Mouse (Mus musculus) fibroblast of lung, adult 2 months (primary cell): ENCODE data around the gene Bcap31.
A peak's percentile ranks its signal among the peaks of the same experiment; 100 is the strongest.

Experiments used
- DNase-seq: peaks from one replicate; pipeline ENCODE4 v3.0.0-alpha.2; 2011; ENCODE audit warnings: low read depth

The Bcap31 gene

DNA sequence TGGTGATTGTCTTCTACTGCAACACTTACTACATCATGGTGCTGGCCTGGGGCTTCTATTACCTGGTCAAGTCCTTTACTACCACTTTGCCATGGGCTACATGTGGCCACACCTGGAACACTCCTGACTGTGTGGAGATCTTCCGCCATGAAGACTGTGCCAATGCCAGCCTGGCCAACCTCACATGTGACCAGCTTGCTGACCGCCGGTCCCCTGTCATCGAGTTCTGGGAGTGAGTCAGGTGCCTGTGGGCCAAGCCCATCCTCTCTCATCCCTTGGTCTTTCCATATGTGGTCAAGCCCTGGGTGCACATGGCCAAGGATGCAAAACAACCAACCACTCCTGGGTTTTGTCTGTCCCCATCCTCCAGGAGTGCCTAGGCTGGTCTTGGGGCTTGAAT is 39.3 kb downstream of the Bcap31 start:
- DNase-seq = no peak

DNA sequence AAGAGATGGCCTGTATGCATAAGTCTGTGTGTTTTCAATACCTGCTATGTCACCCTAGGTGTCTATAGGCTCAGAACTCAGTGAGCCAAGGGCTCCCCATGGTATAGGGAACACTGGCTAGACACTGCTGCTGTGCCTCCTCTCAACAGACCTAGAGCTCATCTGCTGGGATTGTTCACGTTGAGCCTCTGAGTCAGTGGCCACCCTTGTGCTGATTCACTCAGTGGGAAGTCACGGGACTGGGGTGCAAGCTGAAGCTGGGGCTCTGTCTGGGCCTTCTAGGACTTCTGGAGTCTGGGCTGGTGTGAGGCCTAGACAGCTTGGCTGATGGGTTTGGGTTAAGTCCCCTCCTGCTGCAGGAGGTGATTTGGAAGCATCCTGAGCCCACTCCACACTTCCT is 40.7 kb downstream of the Bcap31 start:
- peak; percentile 40 for DNase-seq

DNA sequence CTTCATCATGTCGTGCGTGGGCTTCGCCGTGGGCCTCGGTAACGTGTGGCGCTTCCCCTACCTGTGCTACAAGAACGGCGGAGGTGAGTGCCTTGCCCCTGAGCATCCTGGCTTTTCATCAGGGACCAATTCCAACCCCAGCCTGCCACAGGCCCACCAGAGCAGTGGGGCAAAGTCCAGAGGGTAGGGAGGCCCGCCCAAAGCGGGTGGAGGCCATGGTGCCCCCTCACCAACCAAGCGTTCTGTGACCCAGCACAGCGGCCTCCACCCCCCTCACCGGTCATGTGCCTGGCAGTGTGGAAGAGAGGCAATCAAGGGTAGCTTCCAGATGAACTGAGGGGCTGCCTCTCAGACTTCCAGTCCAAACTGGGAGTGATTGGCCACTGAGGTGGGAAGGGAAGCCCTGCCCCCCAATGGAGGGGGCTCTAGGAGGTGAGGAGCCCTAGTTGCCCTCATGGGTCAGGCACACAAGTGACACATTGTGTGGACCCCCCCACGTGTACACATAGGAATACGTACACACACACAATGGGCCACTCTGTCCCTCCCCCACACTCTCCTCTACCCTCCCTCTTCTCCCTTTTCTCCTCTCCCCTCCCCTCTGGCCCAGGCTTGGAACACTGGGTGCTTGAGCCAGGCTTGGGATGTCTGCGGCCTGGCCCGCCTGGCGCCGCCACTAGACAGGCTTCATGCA is 41.9 kb downstream of the Bcap31 start:
- peak; percentile 26 for DNase-seq

DNA sequence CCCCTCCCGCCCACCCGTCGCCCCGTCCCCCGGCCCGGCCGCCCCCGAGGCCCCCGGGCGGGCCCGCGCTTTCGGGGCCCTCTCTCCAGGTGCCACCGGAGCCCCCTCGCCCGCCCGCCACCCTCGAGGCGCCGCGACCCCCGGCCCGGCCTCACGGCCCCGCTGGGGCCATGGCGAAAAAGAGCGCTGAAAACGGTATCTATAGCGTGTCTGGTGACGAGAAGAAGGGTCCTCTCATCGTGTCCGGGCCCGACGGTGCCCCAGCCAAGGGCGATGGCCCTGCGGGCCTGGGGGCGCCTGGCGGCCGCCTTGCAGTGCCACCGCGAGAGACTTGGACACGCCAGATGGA is 42.4 kb downstream of the Bcap31 start:
- DNase-seq = no peak

DNA sequence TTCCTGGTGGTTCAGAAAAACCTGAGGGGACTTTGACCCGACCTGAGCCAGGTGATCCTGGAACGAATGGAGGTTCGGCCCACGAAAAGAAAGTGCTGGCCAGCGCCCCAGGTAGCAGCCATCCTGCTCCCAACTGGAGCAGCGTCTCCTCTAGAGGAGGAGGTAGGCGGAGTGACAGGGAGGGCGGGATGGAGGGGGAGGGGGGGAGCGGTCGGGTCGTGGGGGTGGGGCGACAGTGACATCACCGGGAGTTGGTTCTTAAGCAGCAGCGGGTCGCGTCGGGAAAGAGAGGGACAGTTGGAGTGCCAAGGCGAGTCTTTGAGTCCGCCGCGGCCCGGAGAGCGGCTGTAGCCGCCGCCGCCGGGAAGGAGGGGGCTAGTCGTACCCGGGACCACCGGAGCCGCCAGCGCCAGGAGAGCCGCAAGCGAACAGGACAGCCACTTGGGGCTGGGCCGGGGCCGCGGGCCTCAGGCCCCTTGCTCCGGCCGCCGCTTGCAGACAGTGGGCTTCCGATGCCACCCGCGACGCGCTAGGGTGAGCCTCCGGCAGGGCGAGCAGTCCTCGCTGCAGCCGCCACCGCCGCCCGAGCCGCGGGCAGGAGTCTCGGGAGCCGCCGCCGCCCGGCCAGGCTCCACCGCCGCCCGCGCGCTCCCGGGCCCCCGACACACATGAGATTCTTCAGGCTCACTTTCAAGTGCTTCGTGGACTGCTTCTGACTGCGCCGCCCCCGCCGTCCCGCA is 42.9 kb downstream of the Bcap31 start, which contains the start of gene Slc6a8:
Gene Slc6a8 (plus strand): TSS at position 272 of the 740 bp plus-strand sequence.
- DNase-seq = no peak

DNA sequence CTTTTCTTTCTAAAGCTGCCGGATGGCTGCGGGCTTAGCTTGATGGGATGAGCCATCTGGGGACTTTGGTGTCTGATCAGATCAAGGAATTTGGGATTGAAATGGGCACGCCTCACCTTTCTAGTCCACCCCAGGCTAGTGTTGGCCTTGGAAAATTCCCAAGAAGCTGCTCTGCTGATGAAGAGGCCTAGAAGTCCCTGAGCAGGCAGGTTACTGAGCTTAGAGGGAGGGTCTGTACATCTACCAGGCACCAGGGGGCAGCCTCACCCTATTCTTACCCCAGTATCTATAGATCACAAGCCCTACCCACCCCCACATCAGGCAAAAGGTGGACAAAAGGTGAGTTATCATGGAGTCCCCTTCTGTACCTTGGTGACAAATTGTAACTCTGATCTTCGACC is 43.9 kb downstream of the Bcap31 start:
- peak; percentile 26 for DNase-seq

DNA sequence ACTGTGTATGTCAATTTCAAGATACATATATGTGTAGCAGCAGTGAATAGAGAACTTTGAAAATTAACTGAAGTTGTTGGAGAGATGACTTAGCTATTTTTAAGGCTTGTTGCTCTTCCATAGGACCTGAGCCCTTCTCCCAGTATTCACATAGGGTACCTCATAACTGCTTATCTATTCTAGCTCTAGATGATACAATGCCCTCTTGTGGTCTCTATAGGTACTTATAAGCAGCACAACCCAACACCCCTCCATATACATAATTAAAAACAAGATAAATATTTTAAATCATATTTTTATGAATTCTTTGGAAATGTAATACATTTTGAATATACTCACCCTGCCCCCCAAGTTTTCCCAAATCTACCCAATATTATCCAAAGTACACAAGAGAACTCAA is 52.8 kb downstream of the Bcap31 start:
- DNase-seq = no peak

DNA sequence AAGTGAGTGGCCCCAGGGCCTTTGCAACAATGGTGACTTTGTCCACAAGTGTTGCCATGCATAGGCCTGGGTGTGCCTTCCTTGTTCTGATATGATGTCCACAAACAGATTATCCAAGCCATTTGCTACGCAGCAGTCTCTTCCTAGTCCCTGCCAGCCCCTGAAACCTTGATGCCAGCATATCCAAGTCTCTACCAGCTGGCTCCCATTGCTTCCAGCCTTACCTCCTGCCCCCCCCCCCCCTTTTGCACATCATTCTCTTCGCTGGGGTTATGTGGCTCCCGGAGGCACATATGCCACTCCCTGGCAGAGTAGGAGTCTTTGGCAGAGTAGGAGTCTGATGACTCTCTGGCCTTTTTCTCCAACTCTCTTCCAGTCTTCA is 55.7 kb downstream of the Bcap31 start:
- DNase-seq = no peak

DNA sequence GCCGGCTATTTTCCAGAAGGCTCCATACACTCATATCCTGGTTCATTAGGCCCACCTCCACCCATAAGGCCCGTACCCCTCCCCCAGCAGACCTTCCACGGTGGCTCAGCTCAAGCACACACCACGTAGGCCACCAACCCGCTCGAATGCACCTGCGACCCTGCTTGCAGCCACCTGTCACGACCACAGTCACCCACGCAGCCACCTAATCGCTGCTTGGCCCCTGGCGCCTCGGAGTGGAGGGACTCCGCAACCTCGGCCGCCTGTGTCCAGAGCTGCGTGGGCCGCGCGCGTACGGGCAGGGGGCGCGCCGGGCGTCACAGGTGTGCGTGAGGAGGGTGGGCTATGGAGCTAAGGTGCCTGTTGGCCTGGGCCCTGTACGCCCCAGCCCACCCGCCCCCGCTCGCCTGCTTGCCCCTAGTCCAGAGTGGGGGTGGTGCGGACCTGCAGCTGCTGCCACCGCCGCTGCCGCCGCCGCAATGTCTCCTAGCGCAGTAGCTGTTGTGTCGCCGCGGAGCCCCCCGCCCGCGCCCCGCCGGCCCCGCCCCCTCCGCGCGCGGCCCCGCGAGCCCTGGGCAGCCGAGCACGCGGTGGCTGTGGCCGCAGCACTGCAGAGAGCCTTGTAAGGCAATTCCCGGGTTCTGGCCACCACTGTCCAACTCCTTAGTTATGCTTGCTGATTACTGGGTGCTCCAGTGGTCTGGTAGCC is 56.2 kb downstream of the Bcap31 start, which contains the start of gene Pnck:
Gene Pnck (minus strand): TSS at position 543 of the 709 bp plus-strand sequence.
- DNase-seq = no peak

DNA sequence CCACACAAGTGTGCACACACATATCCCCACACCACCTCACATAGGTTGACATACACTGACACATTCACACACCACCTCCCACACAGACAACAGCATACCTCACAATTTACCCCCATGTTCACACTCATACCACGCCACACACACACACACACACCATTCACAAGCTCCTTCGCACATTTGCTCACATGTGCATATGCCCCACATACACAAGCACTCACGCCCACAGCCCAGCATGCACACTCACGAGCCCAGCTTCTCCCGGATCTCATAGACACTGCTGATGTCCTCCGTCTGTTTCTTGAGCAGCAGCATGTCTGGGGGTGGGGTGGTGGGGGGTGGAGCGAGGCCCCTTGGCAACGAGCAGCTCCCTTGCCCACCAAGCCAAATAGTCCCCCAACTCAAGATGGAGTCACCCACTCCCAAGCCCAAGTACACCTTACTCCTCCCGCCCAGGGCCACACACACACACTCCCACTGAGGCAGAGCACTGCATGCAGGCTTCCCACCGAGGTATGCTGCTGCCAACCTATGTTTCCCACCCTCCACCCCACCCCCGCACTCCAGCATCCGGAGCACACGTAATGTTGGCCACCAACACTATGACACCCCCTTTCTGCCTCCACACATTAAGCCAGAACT is 56.9 kb downstream of the Bcap31 start:
- no peak for DNase-seq

DNA sequence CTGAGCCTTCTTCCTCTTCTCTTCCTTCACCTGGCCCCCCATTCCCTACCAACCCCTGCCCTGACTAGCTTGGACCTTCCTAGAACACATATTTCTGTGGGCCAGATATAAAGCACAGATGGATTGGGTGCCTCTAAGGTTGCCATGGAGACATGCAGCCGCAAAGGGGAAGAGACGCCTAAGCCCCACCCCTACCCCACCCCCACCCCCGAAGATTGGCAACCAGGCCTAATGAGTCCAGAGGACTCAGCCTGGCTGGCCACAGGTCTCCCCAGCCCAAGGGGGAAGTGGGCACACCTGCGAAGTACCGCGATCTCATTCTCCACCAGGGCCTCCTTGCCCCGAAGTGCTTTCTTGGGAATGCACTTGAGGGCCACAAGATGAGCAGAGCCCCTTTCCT is 57.6 kb downstream of the Bcap31 start:
- no peak for DNase-seq

DNA sequence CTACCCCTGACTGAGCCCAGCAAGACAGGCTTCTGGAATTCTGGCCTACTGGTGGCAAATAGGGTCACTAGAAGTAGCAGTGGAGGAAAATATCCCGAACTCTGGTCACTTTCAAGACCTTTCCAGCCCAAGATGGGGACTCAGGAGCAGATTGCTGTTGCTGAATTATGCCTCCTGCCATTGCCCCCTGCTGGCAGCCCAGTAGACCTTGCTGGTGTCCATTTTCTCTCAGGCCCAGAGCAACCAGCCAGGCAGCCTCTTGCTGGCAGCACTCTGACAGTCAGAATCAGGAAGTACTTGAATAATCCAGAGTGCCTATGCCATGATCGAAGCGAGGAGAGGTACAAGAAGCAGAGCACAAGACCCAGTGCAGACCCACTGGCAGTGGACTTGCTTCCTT is 60.4 kb downstream of the Bcap31 start:
- DNase-seq = no peak

DNA sequence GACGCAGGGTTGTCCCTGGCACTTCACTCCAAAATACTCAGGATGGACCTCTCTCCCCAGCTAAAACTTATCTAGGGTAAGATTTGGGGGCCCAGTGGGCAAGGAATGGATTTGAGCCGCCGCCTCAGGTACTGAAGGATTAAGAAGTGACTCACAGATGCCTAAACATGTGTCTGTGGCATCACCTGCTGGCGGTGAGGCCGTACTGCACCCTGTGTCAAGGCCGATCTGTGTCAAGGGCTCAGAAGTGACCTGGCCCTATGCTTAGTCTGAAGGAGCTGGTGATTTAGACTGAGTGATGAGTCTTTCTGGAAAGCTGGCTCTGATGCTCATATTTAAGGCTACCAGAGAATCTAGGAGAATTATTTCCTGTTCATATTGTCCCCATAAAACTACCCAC is 61.8 kb downstream of the Bcap31 start:
- DNase-seq = peak; percentile 30

DNA sequence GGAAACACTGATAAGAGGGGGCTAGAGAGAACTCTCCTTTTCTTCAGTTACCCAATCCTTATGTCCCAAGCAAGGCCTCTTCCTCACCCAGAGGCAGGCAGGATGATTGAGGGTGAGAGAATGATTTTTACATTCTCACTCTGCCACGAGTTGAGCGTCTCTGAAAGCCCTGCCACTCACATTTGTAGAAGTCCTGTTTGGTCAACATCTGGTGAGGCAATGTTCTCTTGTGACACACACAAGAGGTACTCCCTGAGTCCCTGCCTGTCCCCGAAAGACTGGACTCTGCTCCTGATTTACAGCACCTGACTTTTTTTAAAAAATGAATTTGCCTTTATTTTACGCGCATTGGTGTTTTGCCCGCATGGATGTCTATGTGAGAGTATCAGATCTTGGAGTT is 62.6 kb downstream of the Bcap31 start:
- no peak for DNase-seq

DNA sequence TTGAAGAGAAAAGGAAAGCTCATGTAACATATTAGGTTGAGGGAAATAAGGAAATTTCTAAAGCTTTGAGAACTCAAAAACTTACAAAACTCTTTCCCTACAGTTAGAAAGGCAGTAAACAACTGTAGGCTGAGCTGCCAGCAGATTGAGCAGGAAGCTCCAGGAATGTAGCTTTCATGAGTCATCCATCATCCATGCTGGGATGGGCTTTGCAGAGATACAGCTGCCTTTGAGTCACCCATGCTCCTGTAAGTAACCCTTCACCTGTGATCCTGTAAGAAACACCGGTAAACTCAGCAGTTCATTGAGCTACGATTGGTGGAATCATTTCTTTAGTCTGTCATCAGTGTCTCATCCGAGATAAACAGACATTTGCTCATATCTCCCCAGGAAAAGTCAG is 65.1 kb downstream of the Bcap31 start:
- no peak for DNase-seq

DNA sequence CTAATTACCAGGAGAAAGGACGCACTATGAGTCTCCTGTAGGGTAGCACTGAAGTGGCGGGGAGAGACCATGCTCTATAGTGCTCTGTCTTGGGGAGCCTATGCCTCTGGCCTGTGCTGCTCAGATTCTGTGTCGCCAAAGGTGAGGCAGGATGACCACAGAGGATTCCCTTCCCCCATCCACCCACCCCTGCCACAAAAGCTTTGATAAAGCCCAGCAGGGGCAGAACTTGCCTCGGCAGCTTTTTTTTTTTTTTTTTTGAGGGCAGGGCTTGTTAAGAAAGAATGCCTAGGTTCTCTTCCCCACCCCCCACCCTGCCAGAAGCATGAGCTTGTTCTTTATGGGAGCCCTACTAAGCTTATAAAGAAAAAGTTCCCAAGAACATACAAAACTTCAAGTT is 70.9 kb downstream of the Bcap31 start:
- DNase-seq = no peak

DNA sequence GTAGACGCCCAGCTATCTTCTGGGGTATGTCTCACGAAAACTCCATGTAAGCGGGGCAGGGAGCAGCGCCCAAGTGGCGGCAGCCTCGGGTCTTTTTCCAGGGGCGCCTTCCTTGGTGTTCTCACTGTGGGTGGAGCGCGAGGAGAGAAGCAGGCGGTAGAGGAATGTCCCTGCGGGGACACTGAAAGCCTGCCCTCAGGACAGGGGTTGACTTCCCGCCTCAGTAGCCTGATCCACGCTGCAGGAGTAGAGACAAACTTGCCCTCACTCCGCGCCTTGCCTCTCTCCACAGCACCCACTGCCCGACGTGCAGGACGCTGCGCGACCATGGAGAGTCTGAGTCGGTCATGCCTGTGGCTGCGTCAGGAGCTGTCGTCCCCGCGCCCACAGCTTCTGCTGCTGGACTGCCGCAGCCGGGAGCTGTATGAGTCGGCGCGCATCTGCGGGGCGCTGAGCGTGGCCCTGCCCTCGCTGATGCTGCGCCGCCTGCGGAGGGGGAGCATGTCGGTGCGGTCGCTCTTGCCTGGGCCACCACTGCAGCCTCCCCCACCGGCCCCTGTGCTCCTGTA is 76.0 kb downstream of the Bcap31 start:
- DNase-seq = no peak

DNA sequence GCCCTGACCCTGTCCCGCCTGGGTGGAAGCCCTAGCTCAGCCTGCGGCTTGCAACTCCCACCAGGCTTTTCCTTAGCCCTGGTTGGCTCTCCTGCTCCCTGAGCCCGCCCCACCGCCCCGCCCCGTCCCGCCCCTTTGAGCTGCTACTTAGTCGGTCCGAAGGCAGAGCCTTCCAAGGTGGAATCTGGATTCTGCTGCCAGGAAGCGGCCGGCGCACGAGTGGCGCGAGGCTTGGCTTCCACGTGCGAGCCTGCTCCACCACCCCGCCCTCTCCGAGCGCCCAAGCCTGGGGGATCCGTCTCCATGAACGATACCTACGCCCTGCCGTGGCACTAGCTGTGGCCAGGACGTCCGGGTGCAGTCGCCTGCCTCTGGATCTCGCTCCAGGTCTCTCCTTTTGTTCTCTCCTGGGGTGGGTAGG is 76.7 kb downstream of the Bcap31 start, which contains the start of gene Dusp9:
Gene Dusp9 (plus strand): TSS at position 165 of the 421 bp plus-strand sequence.
- no peak for DNase-seq

DNA sequence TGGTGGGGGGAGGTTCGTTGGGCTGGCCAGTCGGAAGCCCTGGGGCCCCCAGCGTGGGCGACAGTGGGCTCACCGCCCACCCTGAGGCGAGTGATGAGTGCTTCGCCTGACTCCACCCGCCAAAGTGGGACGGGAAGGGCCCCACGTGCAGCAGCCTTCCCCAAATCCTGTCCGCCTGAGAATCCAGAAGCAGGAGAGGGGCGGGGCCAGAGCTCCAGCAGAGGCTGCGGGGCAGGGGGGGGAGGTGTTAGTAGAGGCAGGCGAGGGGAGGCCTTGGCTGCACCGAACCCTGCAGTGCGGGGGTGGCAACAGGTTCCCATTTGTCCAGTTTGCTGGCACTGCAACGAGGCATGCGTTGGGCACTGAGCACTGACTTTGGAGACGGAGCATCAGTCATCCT is 78.6 kb downstream of the Bcap31 start:
- DNase-seq = no peak
